Mouse (Mus musculus) cerebellum, adult 11-12 months (tissue): Measurements from ENCODE around the gene Ccdc144b.

ENCODE experiments used
- DNase-seq: peaks from one replicate; pipeline ENCODE4 v3.0.0; 2022

Gene Ccdc144b

GRCm38 (mm10) chr3:36053447-36053846 is at the start of gene Ccdc144b:
TSS of gene Ccdc144b (minus strand) at chr3:36053547.
- no peak for DNase-seq

GRCm38 (mm10) chr3:36095371-36095770 is 42.0 kb upstream of the Ccdc144b start:
- DNase-seq = no peak

- DNase-seq = no peak
Measured at GRCm38 (mm10) chr3:36087591-36087990, 34.2 kb upstream of the Ccdc144b start.

GRCm38 (mm10) chr3:36085394-36085793 is 32.0 kb upstream of the Ccdc144b start:
- no peak for DNase-seq

- DNase-seq = no peak
Measured at GRCm38 (mm10) chr3:36083381-36083780, 30.0 kb upstream of the Ccdc144b start.

- no peak for DNase-seq
Measured at GRCm38 (mm10) chr3:36082843-36083242, 29.5 kb upstream of the Ccdc144b start.

GRCm38 (mm10) chr3:36080741-36081140 is 27.4 kb upstream of the Ccdc144b start:
- no peak for DNase-seq

- DNase-seq = no peak
Measured at GRCm38 (mm10) chr3:36079886-36080285, 26.5 kb upstream of the Ccdc144b start.

GRCm38 (mm10) chr3:36077386-36077785 is 24.0 kb upstream of the Ccdc144b start:
- DNase-seq = no peak

- DNase-seq = no peak
Measured at GRCm38 (mm10) chr3:36075466-36075865, 22.1 kb upstream of the Ccdc144b start.

- DNase-seq = no peak
Measured at GRCm38 (mm10) chr3:36074231-36074630, 20.9 kb upstream of the Ccdc144b start.

- no peak for DNase-seq
Measured at GRCm38 (mm10) chr3:36071047-36071446, 17.7 kb upstream of the Ccdc144b start.

GRCm38 (mm10) chr3:36070436-36070835 is 17.1 kb upstream of the Ccdc144b start:
- DNase-seq = no peak

- no peak for DNase-seq
Measured at GRCm38 (mm10) chr3:36067731-36068130, 14.4 kb upstream of the Ccdc144b start.

- DNase-seq = peak; percentile 93
Measured at GRCm38 (mm10) chr3:36065843-36066651, 12.7 kb upstream of the Ccdc144b start, which contains the start of gene Acad9. TSS of gene Acad9 (plus strand) at chr3:36065979.

- DNase-seq = no peak
Measured at GRCm38 (mm10) chr3:36065166-36065565, 11.8 kb upstream of the Ccdc144b start.

- no peak for DNase-seq
Measured at GRCm38 (mm10) chr3:36064592-36065061, 11.3 kb upstream of the Ccdc144b start.

- DNase-seq = peak; percentile 25
Measured at GRCm38 (mm10) chr3:36060096-36060850, 6.9 kb upstream of the Ccdc144b start.

GRCm38 (mm10) chr3:36049106-36049505 is 4.2 kb downstream of the Ccdc144b start:
- DNase-seq = no peak

- no peak for DNase-seq
Measured at GRCm38 (mm10) chr3:36045086-36045485, 8.3 kb downstream of the Ccdc144b start.

GRCm38 (mm10) chr3:36044520-36044919 is 8.8 kb downstream of the Ccdc144b start:
- DNase-seq = no peak

- DNase-seq = no peak
Measured at GRCm38 (mm10) chr3:36031740-36032510, 21.4 kb downstream of the Ccdc144b start.

- no peak for DNase-seq
Measured at GRCm38 (mm10) chr3:36029993-36030392, 23.4 kb downstream of the Ccdc144b start.
